Mouse (Mus musculus) stomach, postnatal 0 days (tissue): ENCODE results near the gene Bmp6.

Experiments
- CTCF ChIP-seq: IDR thresholded peaks from 2 replicates; pipeline ENCODE4 v1.5.1; 2016; ENCODE audit warnings: antibody characterized with exemption, low read depth, mild to moderate bottlenecking, moderate library complexity
- EP300 ChIP-seq: optimal IDR thresholded peaks from 2 replicates; pipeline ENCODE3; 2016; ENCODE audit warnings: antibody characterized with exemption

DNA sequence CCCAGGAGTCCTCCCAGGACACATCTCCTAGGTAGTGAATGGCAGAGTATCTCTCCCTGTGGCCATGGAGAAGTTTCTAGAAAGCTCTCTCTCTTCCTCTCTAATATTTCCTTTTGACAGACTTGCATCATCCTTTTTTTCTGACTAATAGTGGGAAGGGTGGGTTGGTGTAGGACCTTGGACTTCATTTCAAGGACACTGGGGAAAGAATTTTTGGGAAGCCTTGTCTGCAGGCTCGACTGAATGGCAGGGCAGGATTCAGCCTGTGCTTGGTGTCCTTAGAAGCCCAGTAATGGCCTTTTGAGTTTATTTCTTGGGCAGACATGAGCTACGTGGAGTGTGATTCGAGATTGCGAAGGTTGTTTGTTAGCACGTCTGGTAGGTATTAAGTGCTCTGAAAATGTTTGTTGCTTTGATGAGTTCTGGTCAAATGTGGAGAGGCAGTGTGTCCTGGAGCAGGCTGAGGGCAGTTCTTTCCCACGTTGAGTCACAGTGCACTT is 103.7 kb downstream of the Bmp6 start:
- TF ChIP-seq CTCF (no peak), EP300 (no peak)
